Mouse (Mus musculus): ENCODE results near the gene Cdk5r2.

- TF ChIP-seq CTCF (conservative IDR thresholded peaks at IDR 0.05 in 1 of 2, IDR thresholded peaks at IDR 0.05 in 1 of 2; ENCODE audit: low read depth in 2 of 2, low read length in 2 of 2) (no peak), POLR2AphosphoS2 (IDR thresholded peaks at IDR 0.05; ENCODE audit: low read depth, low read length) (no peak), TCF12 (IDR thresholded peaks at IDR 0.05; ENCODE audit: low read depth, low read length) (no peak), POLR2A (IDR thresholded peaks at IDR 0.05; ENCODE audit: low read depth, low read length) (no peak), ZNF384 (IDR thresholded peaks at IDR 0.05; ENCODE audit: low read depth, low read length) (no peak), MAX (IDR thresholded peaks at IDR 0.05; ENCODE audit: low read length) (no peak), EP300 (IDR thresholded peaks at IDR 0.05; ENCODE audit: low read length) (no peak), ZC3H11A (IDR thresholded peaks at IDR 0.05; ENCODE audit: low read depth, low read length) (no peak), MYC (IDR thresholded peaks at IDR 0.05; ENCODE audit: low read depth, low read length) (no peak), JUND (conservative IDR thresholded peaks at IDR 0.05; ENCODE audit: low read depth, low read length) (no peak)
Measured at GRCm38 (mm10) chr1:74892351-74893133, 37.8 kb downstream of the Cdk5r2 start.
